Mouse (Mus musculus) intestine, embryonic 15.5 days (tissue): ENCODE measurements around the gene Cd79b. TPM values are rescaled to one million over a fixed set of nuclear protein-coding genes. Genes with fewer than 3 reads are reported as not detected.

ENCODE experiments used
- ATAC-seq: fragments of 200-750 bp; cut with Nextera tagmentation; 2 replicates; pipeline ENCODE4 v1.8.0; 2017; ENCODE audit warnings: moderate TSS enrichment, moderate library complexity
- H3K27ac ChIP-seq: fragments of 300-500 bp; sonication (generic); 2 replicates; pipeline ENCODE4 v1.5.1; 2015; ENCODE audit warnings: mild to moderate bottlenecking, inconsistent platforms
- H3K27me3 ChIP-seq: fragments of 300-500 bp; sonication (generic); replicated peaks from 2 replicates; pipeline ENCODE4 v1.6.1; 2015; ENCODE audit warnings: inconsistent platforms
- H3K36me3 ChIP-seq: fragments of 300-500 bp; sonication (generic); 2 replicates; pipeline ENCODE4 v1.6.1; 2015; ENCODE audit warnings: inconsistent platforms
- H3K4me1 ChIP-seq: fragments of 300-500 bp; sonication (generic); replicated peaks from 2 replicates; pipeline ENCODE4 v1.6.1; 2015; ENCODE audit warnings: inconsistent platforms
- H3K4me2 ChIP-seq: fragments of 300-500 bp; sonication (generic); replicated peaks from 2 replicates; pipeline ENCODE4 v1.6.1; 2015; ENCODE audit warnings: mild to moderate bottlenecking, inconsistent platforms
- H3K4me3 ChIP-seq: fragments of 300-500 bp; sonication (generic); replicated peaks from 2 replicates; pipeline ENCODE4 v1.5.1; 2015; ENCODE audit warnings: inconsistent platforms
- H3K9ac ChIP-seq: fragments of 300-500 bp; sonication (generic); 2 replicates; pipeline ENCODE4 v1.6.1; 2015; ENCODE audit warnings: inconsistent platforms
- H3K9me3 ChIP-seq: fragments of 300-500 bp; sonication (generic); 2 replicates; pipeline ENCODE4 v1.6.1; 2016; ENCODE audit warnings: inconsistent platforms
- WGBS: fragments of 180-500 bp; shearing (Covaris S2); methylation state at CpG from one replicate; pipeline ENCODE4 v1.1.7; 2015; 5-methylcytosine and 5-hydroxymethylcytosine counted together
- polyA plus RNA-seq: library from polyadenylated mRNA; unstranded; fragments of >200 nt; fragmentation: Nextera tagmentation; extraction: Ambion mirVana; gene quantifications from 2 replicates; pipeline ENCODE4 v1.2.1, GENCODE M21; 2015

Cd79b gene
- polyA plus RNA-seq, 1 experiment from 2014 or later, result 3.0 TPM

DNA sequence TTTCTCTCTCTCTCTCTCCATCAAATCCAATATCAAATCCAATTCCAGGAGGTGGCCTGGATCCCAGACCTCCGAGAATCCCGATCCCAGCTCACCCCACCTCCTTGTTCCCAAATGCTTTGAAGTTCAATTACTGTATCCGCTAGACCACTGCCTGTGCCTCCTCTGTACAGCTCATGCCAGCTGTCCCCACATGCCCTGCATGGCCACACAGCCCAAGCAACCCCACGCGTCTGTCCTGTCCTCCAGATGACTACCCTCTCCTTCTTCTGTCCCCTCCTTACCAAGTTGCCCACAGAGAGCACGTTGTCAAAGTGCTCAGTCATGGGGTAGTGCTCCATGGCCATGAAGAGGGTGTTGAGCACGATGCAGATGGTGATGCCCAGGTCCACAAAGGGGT is 24.3 kb upstream of the Cd79b start:
- Histone ChIP-seq H3K27me3 (no peaks in the 10 kb centered on the region), H3K4me2 (no peak overlapping the region), H3K36me3 (no peaks in the 10 kb centered on the region), H3K27ac (no peak overlapping the region), H3K9ac (no peak overlapping the region), H3K4me1 (no peaks in the 10 kb centered on the region), H3K4me3 (no peak overlapping the region), H3K9me3 (no peaks in the 10 kb centered on the region)
- 78% methylated on average over 7 of the region's 7 CpGs for WGBS
- no peak for ATAC-seq

DNA sequence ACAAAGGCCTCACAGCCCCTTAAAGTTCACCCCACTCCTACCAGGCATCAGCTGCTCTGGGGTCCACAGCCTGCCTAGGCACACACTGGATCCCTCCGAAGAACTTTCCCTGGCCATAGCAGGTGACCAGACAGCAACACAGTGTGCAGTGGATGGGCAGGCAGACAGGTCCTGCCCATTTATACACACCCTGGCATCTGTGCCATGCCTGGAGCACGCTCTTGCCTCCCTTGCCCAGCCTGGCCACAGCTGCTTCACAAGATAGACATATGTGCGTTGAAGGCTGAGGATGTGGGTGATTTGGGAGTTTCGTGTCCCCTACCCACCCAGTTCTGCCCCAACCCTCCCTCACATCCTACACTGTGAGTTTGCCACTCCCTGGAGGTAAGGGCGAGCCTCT is 23.5 kb upstream of the Cd79b start:
- WGBS, result 73% methylated on average over 5 of the region's 5 CpGs
- no peaks in the 10 kb centered on the region for H3K4me1 ChIP-seq
- no peaks in the 10 kb centered on the region for H3K27me3 ChIP-seq
- H3K27ac ChIP-seq, result no peak overlapping the region
- no peaks in the 10 kb centered on the region for H3K36me3 ChIP-seq
- H3K9me3 ChIP-seq, result no peaks in the 10 kb centered on the region
- H3K4me3 ChIP-seq, result no peak overlapping the region
- ATAC-seq, result no peak
- H3K4me2 ChIP-seq, result no peak overlapping the region
- no peak overlapping the region for H3K9ac ChIP-seq

DNA sequence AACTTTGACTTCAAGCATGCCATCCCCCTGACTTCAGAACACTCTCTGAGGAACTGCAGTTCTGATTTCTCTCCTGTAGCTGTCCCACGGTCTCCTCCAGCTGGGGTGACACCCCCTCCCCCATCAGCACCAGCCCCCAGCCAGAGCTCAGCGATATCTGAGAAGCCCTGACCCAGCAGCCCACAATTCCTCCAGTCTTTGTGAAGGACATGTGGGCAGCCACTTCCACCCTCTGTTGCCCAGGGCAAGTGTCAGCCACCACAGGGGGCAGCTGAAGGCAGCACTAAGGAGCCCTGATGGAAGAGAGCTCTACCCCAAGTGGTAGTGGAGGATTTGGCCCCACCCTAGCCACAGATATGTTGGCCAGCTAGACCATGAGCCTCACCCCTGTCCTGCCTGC is 19.5 kb upstream of the Cd79b start:
- Histone ChIP-seq H3K27me3 (no peaks in the 10 kb centered on the region), H3K9ac (no peak overlapping the region), H3K9me3 (no peaks in the 10 kb centered on the region), H3K4me2 (no peak overlapping the region), H3K4me1 (no peaks in the 10 kb centered on the region), H3K27ac (no peak overlapping the region), H3K4me3 (no peak overlapping the region), H3K36me3 (no peaks in the 10 kb centered on the region)
- ATAC-seq, result no peak
- 15% methylated on average over 2 of the region's 2 CpGs for WGBS

DNA sequence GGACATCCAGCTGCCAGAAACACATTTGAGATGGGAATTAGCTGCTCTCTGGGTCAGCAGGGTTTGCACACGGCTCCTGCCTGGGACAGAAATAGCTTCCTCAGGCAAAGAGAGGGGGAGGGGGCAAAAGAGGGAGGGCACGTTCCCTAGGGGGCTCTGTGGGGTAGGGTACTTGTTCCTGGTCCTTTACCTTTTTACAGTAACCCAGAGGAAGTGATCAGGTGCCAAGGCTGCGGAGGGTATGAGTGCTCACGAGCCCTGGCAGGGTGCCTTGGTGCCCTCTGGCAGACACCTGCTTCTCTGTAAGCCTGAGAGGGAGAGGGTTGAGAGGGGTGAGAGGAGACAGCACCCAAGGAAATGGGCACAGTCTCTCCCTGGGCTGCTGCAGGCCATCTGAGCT is 17.9 kb upstream of the Cd79b start:
- no peak for ATAC-seq
- 53% methylated on average over 4 of the region's 4 CpGs for WGBS
- Histone ChIP-seq H3K36me3 (no peaks in the 10 kb centered on the region), H3K9me3 (no peaks in the 10 kb centered on the region), H3K9ac (no peak overlapping the region), H3K4me3 (no peak overlapping the region), H3K4me1 (no peaks in the 10 kb centered on the region), H3K4me2 (no peak overlapping the region), H3K27me3 (no peaks in the 10 kb centered on the region), H3K27ac (no peak overlapping the region)

DNA sequence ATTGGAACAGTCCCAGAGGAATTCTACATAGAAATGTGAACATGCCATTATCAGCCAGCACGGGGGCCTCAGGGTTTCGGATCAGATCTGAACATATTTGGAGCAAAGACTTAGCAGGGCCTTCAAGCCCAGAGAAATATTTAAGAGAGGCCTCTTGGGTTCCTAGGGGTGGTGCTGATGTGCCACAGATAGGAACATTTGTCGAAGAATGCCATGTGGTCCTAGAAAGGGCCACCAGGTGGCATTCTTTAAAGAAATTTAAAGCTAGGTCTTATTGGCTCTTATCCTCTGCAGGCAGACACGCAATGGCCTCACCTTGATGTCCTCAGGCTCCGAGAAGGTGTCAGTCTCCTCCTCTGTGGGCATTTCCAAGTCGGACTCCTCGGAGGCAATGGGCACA is 15.1 kb upstream of the Cd79b start:
- H3K4me1 ChIP-seq, result 0 out of 2 replicates have a peak, but pooled peaks cover 2% of the 10 kb centered on the region
- WGBS, result 48% methylated on average over 7 of the region's 7 CpGs
- H3K27ac ChIP-seq, result no peak overlapping the region
- no peak overlapping the region for H3K4me3 ChIP-seq
- H3K4me2 ChIP-seq, result no peak overlapping the region
- no peaks in the 10 kb centered on the region for H3K9me3 ChIP-seq
- H3K27me3 ChIP-seq, result no peaks in the 10 kb centered on the region
- H3K36me3 ChIP-seq, result no peaks in the 10 kb centered on the region
- no peak overlapping the region for H3K9ac ChIP-seq
- ATAC-seq, result no peak

DNA sequence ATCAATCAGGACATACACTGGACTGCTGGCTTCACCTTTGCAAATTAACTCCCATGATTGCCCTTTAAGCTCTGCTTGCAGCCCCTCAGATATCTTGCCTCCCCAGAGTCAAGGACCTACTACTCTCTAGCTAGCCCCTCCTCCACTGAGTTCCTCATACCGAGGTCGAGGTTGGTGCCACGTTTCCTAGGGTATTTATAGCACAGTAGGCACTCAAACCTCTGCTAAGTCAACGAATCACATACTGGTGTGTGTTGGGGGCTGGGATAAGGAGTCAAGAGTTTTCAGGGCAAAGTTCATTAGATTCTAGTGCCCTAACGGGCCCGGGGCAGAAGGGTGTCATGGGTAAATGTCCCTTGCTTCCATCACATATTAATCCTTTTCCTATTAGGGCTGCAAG is 14.6 kb upstream of the Cd79b start:
- no peaks in the 10 kb centered on the region for H3K27me3 ChIP-seq
- no peak overlapping the region for H3K4me3 ChIP-seq
- no peak overlapping the region for H3K9ac ChIP-seq
- no peak overlapping the region for H3K4me2 ChIP-seq
- H3K4me1 ChIP-seq, result 0 out of 2 replicates have a peak, but pooled peaks cover 2% of the 10 kb centered on the region
- no peak overlapping the region for H3K27ac ChIP-seq
- ATAC-seq, result no peak
- H3K9me3 ChIP-seq, result no peaks in the 10 kb centered on the region
- 40% methylated on average over 6 of the region's 6 CpGs for WGBS
- H3K36me3 ChIP-seq, result no peaks in the 10 kb centered on the region

DNA sequence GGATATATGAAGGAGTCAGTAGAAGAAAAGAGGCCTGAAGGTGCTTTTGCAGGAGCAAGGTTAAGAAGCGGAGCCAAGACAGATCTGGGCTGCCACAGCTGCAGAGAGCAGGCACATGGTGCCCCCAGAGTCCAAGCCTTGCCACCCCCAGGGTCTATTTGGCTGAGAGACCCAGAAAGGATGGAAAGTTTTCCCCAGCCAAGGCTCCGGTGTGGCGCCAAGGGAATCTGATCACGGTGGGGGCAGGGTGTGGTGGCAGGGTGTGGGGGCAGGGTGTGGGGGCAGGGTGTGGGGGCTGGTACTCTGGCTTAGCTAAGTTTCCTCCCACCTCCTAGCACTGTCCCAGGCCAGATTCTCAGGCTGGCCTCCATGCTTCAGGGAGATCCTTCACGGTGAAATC is 14.0 kb upstream of the Cd79b start:
- Histone ChIP-seq H3K9me3 (no peaks in the 10 kb centered on the region), H3K27ac (no peak overlapping the region), H3K4me2 (no peak overlapping the region), H3K36me3 (no peaks in the 10 kb centered on the region), H3K4me3 (no peak overlapping the region), H3K9ac (no peak overlapping the region), H3K27me3 (no peaks in the 10 kb centered on the region), H3K4me1 (0 out of 2 replicates have a peak, but pooled peaks cover 2% of the 10 kb centered on the region)
- WGBS, result 54% methylated on average over 5 of the region's 5 CpGs
- no peak; the same call in 1 of the 2 replicates for ATAC-seq

DNA sequence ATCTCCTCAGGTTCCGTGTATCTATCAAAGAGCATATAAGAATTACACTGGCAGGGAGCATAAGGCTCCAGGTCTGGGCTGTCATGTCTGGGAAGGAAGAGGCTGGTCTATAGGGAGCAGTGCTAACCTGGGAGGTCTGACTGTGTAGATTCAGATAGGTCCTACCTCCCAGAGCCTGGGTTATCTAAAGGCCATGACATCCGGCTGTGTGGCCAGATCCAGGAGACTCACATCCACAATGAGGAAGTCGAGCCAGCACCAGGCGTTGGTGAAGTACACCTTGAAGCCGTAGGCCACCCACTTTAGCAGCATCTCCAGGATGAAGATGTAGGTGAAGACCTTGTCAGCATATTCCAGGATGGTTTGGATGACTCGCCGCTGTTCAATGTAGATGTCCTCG is 11.9 kb upstream of the Cd79b start:
- WGBS, result 85% methylated on average over 8 of the region's 8 CpGs
- H3K4me1 ChIP-seq, result 0 out of 2 replicates have a peak, but pooled peaks cover 2% of the 10 kb centered on the region
- no peak overlapping the region for H3K27ac ChIP-seq
- no peak overlapping the region for H3K9ac ChIP-seq
- H3K9me3 ChIP-seq, result no peaks in the 10 kb centered on the region
- H3K27me3 ChIP-seq, result no peaks in the 10 kb centered on the region
- no peak overlapping the region for H3K4me2 ChIP-seq
- no peaks in the 10 kb centered on the region for H3K36me3 ChIP-seq
- no peak for ATAC-seq
- H3K4me3 ChIP-seq, result no peak overlapping the region

DNA sequence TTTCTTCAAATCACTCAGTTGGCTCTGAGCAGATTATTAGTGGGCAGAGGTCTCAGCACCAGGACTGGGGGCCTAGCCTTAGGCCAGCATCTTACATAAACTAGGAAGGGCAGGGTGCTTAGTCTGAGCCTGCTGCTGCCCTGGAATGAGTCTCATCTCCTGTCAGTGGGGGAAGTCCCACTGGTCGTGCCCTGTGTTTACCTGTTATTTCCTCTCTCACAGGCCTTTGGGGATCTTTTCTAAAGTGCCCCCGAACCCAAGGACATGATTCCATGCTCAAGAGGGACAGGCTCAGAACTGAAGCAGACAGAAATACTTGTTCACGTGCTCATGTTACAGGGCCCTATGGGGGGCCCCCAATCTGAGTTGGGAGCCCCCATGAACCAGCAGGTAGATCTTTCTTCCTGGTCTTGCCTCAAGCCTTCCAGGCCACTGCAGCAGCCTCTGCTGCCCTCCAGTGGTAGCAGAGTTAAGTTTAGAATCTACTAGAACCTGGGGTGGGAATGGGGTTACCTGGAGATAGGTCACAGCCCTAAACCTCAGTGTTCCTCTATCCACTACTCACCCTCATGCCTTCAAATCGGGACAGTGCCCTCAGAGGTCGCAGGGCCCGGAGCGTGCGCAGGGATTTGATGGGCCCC is 11.1 kb upstream of the Cd79b start:
- WGBS, result 62% methylated on average over 8 of the region's 8 CpGs

DNA sequence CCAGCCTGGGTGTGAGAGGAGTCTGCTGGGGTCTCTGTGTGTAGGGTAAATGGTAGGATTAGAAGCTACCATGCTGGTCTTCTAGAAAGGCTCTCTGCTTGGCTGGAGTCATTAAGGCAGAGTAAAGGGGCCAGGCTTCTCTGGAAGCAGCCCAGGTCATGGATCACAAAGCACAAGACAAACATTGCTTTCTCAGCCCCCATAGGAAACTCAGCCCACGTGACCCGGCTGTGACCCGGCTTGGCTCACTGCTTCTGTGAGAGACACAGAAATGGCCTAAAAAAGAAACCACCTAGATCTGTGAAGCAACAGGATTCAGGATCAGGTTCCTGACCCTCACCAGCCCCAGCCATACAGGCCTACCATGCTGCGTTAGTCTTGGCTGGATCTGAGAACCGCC is 10.3 kb upstream of the Cd79b start:
- H3K36me3 ChIP-seq, result no peaks in the 10 kb centered on the region
- H3K4me2 ChIP-seq, result no peak overlapping the region
- no peak overlapping the region for H3K4me3 ChIP-seq
- H3K27ac ChIP-seq, result no peak overlapping the region
- 64% methylated on average over 5 of the region's 5 CpGs for WGBS
- 0 out of 2 replicates have a peak, but pooled peaks cover 2% of the 10 kb centered on the region for H3K4me1 ChIP-seq
- H3K9me3 ChIP-seq, result no peaks in the 10 kb centered on the region
- H3K27me3 ChIP-seq, result no peaks in the 10 kb centered on the region
- no peak overlapping the region for H3K9ac ChIP-seq
- no peak for ATAC-seq

More for the DNA sequence above, 11.1 kb upstream of the Cd79b start:
- no peak overlapping the region for H3K9ac ChIP-seq
- peak; percentile 62 for ATAC-seq
- no peaks in the 10 kb centered on the region for H3K27me3 ChIP-seq
- no peaks in the 10 kb centered on the region for H3K36me3 ChIP-seq
- no peak overlapping the region for H3K4me3 ChIP-seq
- 0 out of 2 replicates have a peak, but pooled peaks cover 2% of the 10 kb centered on the region for H3K4me1 ChIP-seq
- no peak overlapping the region for H3K4me2 ChIP-seq
- H3K27ac ChIP-seq, result no peak overlapping the region
- H3K9me3 ChIP-seq, result no peaks in the 10 kb centered on the region

DNA sequence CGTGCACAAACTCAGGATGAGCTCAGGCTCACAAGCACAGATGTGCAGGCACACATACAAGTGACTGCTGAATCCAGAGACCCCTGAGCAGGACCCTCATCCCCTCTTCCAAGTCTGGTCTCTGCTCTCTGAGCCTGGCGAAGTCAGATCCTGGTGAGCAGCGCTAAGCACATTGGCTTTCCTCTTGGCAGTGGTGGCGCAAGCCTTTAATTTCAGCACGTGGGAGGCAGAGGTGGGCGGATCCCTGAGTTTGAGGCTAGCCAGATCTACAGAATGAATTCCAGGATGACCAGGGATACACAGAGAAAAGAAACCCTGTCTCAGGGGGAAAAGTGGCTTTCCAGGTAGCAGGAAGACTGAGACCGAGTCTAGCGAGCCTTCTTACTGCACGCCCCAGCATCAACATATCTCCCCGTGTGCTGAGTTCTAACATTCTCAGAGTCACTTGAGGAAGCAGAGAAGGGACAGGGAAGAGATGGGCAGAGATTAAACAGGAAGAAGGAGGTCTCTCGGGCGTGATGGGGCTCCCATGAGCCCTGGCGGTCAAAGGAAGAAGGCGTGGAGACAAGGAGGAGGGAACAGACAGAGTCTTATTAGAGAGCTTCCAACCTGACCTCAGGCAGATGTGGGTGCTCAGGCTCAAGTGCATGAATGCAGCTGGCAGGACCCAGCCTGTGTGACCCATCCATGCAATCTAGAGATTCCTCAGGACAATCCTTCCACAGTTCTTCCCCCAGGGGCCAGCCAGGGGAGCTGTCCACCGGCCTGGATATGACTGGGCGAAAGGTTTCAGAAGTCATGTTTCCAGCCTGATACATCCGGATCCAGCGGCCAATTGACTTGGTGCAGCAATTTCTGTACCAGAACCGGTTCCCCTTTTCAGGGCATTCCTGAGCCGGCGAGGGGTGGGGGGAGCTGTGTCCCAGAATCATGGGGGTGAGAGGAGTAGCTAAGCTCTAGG is 4.1 kb upstream of the Cd79b start:
- 52% methylated on average over 21 of the region's 21 CpGs for WGBS
- no peak overlapping the region for H3K9ac ChIP-seq
- H3K27me3 ChIP-seq, result no peaks in the 10 kb centered on the region
- no peaks in the 10 kb centered on the region for H3K9me3 ChIP-seq
- 0 out of 2 replicates have a peak overlapping the region, but pooled peaks have one; percentile 20 for H3K27ac ChIP-seq
- H3K4me2 ChIP-seq, result no peak overlapping the region
- peaks cover 22% of the 10 kb centered on the region for H3K4me1 ChIP-seq
- no peaks in the 10 kb centered on the region for H3K36me3 ChIP-seq
- H3K4me3 ChIP-seq, result no peak overlapping the region
- ATAC-seq, result no peak

DNA sequence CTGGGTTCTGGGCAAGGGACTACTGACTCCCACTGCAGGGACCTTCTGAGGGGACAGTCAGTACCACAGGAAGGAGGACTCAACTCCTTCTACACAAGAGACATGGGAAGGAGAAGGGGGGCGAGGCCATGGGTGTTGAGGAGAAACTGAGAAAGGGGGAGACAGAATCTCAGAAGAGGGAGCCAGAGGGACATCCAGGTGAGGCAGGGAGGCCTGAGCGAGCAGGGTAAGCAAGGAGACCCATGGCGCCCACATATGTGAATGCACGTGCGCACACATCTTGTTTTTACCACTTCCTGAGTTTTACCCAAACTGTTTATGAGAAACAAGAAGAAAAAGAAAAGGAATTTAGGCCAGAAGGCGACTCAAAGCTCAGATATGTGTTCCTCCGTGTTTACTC is 3.2 kb upstream of the Cd79b start:
- Histone ChIP-seq H3K36me3 (no peaks in the 10 kb centered on the region), H3K4me2 (no peak overlapping the region), H3K27ac (peak overlapping the region; percentile 27; the same call in 1 of the 2 replicates), H3K27me3 (no peaks in the 10 kb centered on the region), H3K9ac (no peak overlapping the region), H3K4me3 (no peak overlapping the region), H3K9me3 (no peaks in the 10 kb centered on the region), H3K4me1 (peaks cover 28% of the 10 kb centered on the region)
- ATAC-seq, result no peak
- WGBS, result 67% methylated on average over 7 of the region's 7 CpGs
